Mouse (Mus musculus): ENCODE results near the gene Gm45140.

DNA sequence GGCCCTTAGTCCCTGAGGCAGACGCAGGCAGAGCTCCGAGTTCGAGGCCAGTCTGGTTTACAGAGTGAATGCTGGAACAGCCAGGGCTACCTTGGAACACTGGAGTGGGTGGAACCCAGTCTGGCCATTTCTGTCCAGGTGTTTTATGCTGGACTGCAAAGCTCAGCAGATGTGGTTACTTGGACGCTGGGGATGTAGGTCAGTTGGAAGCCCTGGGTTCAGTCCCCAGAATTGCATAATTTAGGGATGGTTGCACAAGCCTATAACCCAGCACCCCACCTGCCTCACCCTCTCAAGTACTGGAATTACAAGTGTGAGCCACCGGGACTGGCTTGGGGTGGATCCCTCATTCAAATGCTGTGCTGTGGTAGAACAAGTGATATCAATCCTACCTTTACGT, 30.6 kb upstream of the Gm45140 start:
- TF ChIP-seq CTCF (conservative IDR thresholded peaks at IDR 0.05 in 1 of 2, IDR thresholded peaks at IDR 0.05 in 1 of 2; ENCODE audit: low read depth in 2 of 2, low read length in 2 of 2) (no peak), TBP (conservative IDR thresholded peaks at IDR 0.05; ENCODE audit: low read depth, low read length) (no peak), NRF1 (IDR thresholded peaks at IDR 0.05; ENCODE audit: low read depth, low read length) (no peak), PAX5 (IDR thresholded peaks at IDR 0.05; ENCODE audit: low read length) (no peak), ELF1 (IDR thresholded peaks at IDR 0.05; ENCODE audit: low read depth, low read length) (no peak), ZNF384 (IDR thresholded peaks at IDR 0.05; ENCODE audit: low read depth, low read length) (no peak)

Data from CH12.LX (cell line).